Comparison of ENCODE assay signal across 17 mouse cellular contexts in the genomic region with DNA sequence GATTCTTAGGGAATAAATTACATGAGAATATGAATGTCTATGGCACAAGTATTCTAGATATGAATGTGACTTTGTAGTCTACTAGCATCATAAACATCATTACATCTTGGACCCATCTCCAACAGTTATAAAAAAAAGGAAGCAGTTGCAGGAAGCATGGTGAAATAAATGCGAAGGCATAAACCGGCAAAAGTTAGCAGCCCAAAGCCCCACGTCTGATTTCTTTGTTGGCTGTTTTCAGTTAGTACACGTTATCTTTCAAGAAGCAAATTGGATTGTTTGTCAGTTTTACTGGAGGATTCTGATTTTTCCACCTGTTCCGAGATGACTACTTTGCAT.
"Had no signal": no experiment of that assay in that cellular context is flagged by ENCODE, and none has a peak within 500 bp of the region (broad histone marks: within the 10 kb centered on the region; RNA-seq: fewer than 3 reads in every experiment).

No protein-coding gene starts in this region.

- ATAC-seq: hindbrain, postnatal 0 days; intestine, embryonic 16.5 days; liver, embryonic 12.5 days had no signal

- DNase-seq: gastrocnemius, adult 2 months; gastrocnemius, postnatal 14 days; gastrocnemius, postnatal 36 days; heart, adult 2 months; heart, postnatal 14 days; heart, postnatal 36 days; kidney, adult 11 months; kidney, adult 2 months; kidney, adult 9 months; kidney, postnatal 14 days; kidney, postnatal 36 days; layer of hippocampus, adult 9-11 months; layer of hippocampus, postnatal 36 days; left cerebral cortex, postnatal 4 days had no signal
